Mouse (Mus musculus): ENCODE measurements around the gene Clrn2. TPM values are rescaled to one million over a fixed set of nuclear protein-coding genes. Genes with fewer than 3 reads are reported as not detected.

Clrn2 gene
- total RNA-seq, 2 experiments from 2014 or later: not detected

DNA sequence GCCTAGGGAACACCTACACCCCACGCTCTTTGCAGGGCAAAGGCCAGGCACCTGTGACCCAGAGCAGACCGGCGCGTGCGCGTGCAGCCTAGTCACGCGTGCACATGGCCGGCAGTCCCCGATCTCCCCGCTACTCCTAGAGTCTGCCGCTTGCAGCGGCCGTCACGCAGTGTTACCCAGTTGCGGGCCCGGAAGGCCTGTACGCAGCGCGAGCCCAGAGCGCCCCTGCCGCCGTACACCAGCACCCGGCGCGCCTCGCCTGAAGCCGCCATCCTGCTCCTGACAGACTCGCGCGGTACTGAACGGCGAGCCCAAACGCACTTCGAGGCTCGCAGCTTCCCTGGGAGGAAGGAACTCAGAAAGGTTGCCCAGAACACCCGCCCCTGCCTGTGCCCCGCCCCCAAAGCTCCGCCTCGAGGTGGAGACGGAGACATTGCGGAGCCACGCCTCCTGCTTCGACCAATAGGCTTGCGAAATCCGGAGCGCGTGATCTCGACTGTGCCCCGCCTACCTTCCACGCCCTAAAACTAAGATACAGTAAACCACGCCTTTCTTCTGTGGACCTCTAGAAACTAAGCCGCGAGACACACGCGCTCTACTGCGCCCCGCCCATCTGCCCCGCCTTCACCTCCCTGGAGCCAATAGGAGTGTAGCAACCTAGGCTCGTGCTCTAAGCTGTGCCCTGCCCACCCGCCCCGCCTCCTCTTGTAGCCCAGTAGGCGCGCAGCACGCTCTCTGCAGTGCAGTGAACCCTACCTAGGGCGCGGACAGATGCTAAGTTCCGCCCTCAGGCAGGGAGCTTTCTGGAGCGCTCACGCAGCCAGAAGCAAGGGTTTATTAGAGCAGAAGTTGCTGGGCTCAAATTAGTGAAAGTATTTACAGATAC lies 3.5 kb upstream of the Clrn2 start, which contains the start of gene Qdpr:
TSS of gene Qdpr (minus strand) at position 406 of the 886 bp plus-strand sequence.
- peak; percentile 85 for ATAC-seq (replicated peaks; ENCODE audit: poor library complexity)

DNA sequence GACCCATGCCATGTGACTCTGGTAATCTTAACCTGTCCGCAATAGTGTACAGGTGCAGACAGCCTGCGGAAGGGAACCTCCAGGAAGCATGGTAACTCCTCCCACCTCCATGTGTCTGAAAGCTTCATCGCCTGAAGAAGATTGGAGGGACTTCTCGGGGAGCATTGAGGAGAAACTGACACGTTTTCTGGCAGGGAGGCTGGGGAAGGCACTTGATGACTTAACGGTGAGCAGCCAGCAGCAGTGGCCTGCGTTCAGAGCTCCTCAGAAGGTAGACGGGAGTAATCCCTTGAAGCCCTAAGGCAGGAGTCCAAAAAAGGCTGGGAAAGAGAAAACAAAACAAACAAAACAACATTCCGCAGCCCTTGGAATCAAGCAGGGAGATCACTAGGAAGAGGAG lies 905 bp downstream of the Clrn2 start:
- ATAC-seq (replicated peaks; ENCODE audit: poor library complexity): no peak

DNA sequence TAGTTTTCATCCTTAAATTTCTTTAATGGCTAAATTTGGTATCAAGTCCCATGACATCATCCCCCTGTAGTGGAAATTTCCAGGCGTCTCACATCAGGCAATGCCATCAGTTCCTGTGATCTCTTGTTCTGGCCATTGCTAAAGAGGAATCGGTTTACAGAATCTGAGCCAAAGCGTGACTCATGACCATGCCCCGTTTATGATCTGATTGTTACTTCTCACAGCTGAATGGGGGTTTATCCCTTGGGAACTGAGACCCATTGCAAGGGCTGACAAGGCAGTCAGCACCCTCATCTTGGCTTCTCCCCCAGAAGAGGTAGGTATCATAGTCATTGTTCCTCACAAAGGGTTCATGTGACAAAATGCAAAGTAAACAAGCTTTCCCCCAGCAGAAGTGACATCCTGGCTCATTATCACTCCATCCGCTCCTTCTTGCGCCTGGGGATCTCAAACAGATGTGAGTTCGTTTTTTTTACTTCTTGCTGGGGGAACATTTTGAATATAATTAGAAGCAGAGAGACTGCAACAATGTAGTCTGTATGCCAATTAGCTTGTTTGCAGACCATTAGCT lies 19.4 kb downstream of the Clrn2 start:
- ATAC-seq (replicated peaks; ENCODE audit: poor library complexity): no peak

DNA sequence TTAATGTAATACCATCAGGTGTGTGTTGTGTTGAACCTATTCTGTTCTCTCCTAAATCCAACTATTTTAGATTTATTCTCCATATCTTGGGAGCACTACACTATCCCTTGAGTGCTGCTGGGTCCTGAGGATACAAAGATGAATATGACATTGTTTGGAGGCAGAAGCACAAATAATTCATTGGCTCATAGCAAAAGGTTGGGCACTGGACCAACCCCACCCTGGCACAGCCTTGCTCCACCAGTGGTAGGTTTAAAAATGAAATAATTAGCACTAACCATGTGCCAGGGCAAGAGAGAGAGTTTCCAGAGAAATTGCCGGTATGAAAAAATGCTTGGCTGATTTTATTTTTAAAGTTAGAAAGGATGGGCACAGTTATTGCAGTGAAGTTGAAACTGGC lies 20.0 kb downstream of the Clrn2 start:
- ATAC-seq (replicated peaks; ENCODE audit: poor library complexity): no peak

DNA sequence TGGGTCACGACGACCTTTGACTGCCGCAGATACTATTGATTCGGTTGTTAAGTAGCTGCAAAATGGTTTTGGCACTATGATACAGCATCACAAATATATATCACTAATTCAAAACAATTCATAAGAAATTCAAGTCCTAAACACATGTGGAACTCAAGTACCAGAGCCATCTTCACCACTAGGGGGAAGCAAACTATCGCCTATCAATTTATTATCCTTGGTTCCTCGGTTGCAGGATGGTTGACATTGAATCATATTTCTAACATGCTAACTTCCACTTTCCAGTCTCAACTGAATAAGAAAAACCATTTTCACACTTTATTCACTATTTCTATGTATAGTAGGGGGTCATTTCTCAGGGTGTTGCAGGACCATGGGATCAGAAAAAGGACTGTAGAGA lies 20.7 kb downstream of the Clrn2 start:
- ATAC-seq (replicated peaks; ENCODE audit: poor library complexity): peak; percentile 96

DNA sequence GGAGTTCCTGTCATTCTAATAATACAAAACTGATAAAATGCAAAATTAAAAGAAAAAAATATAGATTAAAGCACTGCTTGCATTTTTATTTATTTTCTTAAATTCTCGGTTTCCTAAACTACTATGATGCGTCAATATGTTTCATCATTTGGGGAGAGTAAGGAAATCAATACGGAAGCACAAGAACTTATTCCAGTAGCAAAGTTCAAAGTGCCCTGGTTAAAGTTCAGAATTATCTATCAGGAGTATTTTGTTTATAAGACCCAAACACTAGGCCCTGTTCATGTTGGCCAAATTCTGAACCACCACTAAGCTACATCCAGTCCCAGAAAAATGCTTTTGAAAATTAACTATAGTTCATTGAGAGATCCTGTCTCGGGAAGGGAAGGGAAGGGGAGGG lies 21.2 kb downstream of the Clrn2 start:
- no peak for ATAC-seq (replicated peaks; ENCODE audit: poor library complexity)

DNA sequence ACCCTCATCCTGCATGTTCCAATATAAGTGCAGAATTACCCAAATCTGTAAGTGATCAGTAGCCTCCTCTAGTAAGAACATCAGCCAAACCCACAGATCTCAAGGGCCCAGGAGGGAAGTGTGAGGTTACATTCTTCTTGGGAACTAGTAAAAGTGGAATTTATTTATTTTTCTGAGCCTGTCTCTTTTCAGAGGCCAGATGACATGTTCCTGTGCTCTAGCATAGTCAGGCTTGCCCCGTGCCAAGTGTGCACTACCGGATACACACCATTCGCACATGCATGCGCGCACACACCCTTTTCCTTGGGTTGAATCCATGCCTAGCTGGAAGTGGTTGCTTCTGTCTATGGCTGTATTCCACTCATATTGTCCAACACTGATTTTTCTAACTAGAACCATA lies 22.2 kb downstream of the Clrn2 start:
- ATAC-seq (replicated peaks; ENCODE audit: poor library complexity): no peak

DNA sequence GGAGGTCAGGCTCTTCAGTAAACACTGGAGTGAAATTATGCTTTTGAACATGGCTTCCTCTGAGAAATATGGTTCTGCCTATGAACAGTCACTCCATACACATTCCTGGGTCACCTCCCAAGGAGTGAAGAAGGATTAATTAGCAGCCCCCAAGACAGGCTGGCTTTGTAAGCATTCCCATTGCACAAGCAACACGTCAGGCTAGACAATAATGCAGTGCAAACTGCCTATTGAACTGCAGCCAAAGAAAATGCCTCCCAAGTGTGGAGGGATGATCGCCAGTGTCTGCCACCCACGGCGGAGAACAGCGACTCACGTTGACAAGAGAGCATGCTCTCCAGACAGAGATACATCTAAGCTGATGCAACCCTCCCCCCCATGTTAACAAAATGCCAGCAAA lies 22.7 kb downstream of the Clrn2 start:
- ATAC-seq (replicated peaks; ENCODE audit: poor library complexity): no peak

DNA sequence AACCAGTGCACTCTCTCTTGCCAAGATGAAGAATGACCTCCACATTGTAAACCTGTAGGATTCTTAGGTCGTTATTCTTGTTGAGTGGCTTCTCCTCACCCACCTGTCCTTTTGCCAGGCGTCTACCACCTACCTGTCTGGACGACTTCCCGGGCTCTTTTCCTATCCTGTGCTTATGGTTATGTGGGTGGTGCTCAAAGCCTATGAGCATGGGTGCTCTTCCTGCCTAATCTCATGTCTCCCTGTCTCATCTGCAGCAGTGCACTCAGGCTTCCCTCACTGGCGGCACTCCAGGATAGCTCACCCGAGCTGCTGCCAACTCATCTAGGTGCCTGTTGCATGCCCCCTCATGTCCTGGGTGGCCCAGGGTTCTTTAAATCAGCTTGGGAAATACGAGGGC lies 24.1 kb downstream of the Clrn2 start:
- no peak for ATAC-seq (replicated peaks; ENCODE audit: poor library complexity)

DNA sequence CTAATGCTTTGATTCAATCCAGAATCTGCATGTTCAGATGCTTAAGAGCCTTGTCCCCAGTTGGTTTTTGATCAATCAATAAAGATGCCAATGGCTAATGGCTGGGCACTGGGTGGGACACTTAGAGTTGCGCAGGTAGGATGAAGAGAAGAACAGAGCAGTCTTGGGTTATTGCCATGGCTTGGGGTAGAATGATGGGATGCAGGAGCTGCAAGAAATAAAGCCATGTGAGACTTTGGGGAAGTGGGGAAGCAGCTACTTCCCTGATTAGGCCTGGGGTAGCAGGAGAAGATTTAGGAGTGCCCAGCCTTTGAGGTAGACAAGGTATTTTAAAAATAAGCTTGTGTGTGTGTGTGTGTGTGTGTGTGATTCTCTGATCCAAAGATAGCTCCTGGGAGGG lies 26.5 kb downstream of the Clrn2 start:
- ATAC-seq (replicated peaks; ENCODE audit: poor library complexity): no peak

DNA sequence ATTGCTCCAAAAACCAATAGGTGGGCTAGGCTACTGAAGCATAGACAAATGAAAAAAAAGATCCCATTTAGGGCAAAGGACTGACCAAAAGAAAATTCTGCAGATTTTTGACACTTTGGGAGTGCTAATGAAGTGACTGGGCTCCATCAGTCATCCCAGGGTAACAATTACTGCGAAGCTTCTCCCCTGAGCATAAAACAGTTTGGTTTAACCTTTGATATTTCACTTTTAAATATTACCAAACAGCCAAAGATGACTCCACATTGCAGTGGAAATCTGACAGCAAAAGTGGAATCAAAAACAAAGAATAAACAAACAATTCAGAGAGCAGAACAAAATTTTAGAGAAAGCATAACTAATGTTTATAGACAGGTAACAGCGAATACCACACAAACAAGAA lies 27.6 kb downstream of the Clrn2 start:
- ATAC-seq (replicated peaks; ENCODE audit: poor library complexity): no peak

DNA sequence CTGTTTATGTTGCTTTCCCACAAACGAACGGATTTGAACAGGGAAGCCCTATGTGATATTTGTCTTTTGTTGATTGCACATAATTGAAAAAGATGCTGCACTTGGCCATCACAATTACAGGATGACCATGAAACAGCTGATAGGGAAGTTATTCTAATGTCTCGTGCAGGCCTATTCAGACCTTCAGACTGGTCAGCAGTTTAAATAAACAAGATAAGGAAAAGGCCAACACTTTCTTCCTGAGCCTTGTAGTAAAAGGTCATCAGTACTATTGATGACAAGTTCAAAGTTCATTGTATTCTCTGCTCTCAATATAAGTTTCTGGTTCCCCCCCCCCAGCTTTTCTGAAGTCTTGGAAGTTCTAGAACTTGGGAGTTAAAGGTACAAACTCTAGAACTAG lies 29.1 kb downstream of the Clrn2 start:
- ATAC-seq (replicated peaks; ENCODE audit: poor library complexity): no peak

DNA sequence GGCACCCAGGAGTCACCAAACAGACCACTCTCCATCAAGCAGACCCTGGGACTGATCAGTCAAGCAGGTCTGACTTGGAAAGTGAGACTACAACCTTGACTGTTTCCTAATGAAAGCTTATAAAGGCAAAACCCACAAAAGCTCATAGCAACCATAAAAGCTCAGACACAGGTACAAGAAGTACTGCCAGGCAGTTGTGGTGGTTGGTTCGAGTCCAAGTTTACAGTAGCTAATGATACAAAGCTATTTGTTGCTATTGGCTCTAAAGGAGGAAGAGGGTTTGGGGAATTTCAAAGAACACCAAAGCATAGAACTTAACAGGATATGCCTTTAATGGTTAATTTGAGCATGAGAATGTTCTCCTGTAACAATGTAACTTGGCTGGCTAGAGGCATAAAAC lies 30.1 kb downstream of the Clrn2 start:
- ATAC-seq (replicated peaks; ENCODE audit: poor library complexity): no peak

DNA sequence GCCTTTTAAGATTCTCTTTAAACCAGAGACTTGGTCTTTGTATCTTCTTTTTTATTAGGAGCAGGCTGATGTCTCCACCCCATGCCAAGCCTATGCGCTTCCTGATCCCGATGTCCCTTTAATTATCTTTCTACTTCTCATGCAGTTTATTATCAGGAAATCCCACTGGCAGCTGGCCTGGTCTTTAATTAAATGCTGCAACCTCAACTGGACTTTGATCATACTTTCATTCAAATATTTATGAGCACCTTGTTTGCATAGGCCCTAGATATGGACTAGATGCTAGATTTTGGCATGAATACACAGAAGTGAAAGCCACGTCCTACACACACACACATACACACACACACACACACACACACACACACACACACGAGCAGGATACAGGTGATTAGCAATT lies 38.2 kb downstream of the Clrn2 start:
- ATAC-seq (replicated peaks; ENCODE audit: poor library complexity): no peak

DNA sequence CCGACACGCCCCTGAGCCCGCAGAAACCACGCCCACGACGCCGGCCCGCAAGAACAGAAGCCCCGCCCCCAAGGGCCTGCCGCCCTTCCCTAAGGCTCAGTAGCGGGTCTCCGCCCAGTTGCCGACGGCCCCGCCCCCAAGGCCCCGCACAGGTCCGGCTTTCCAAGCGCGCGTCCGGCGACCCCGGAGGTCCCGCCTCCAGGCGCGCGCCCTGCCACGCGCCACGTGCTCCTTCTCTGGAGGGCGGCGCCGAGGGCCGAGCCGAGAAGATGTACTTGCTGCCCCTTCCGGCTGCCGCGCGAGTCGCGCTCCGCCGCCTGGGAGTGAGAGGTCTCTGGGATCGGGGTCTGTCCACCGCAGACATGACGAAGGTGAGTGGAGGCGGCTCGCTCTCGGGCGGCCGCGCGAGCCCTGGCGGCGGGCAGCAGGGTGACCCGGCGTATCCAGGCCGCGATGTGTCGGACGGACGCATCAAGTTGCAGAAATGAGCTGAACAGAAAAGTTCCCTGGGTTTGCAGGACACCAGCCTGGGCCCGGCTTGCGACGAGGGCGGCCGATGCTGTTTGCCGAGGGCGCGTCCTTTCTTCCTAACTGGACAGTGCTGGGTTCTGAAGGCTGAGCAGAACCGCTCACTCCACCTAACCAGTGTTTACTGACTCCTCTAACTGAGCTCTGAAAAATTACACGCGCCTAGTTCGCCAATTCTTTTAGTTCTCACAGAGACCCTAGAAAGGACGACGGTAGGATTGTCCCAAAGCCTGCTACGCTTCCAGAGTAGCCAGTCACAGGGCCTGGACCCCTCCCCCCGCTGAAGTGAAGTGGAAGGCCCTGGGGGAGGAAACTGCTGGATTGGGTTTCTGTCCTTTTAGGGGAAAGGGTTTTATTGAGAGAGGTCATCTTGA lies 39.9 kb downstream of the Clrn2 start, which contains the start of gene Lap3:
TSS of gene Lap3 (plus strand) at position 184 of the 902 bp plus-strand sequence.
- ATAC-seq (replicated peaks; ENCODE audit: poor library complexity): peak; percentile 92

DNA sequence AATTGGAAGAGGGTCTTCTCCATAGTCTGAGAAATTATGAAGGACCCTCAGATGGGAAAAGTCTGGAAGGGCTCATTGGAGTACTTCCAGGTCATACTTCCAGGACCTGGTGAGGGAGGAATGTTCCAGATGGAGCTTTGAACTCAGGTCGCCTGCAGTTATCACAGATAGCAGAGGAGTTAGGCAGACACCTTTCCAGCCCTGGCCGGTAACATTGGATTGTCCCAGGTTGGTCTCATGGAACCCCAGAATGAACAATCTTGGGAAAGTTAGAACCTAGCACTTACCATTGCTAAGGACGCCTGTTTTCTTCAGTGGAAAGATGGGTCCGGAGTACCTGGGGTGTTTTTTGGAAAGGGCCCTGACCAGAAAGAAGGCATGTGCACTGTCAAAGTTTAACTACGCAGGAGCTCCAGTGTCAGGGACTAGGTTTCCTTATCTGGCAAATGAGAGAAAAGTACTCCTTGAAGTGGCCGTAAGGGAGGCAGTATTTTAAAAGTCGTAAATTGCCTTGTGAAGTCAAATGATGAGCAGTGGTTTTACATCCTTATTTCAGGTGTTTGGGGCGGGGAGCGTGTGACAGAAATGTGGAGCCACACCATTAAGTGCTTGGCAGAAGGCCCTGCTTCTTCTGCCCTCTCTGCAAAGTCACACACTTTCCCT lies 40.7 kb downstream of the Clrn2 start:
- ATAC-seq (replicated peaks; ENCODE audit: poor library complexity): no peak

DNA sequence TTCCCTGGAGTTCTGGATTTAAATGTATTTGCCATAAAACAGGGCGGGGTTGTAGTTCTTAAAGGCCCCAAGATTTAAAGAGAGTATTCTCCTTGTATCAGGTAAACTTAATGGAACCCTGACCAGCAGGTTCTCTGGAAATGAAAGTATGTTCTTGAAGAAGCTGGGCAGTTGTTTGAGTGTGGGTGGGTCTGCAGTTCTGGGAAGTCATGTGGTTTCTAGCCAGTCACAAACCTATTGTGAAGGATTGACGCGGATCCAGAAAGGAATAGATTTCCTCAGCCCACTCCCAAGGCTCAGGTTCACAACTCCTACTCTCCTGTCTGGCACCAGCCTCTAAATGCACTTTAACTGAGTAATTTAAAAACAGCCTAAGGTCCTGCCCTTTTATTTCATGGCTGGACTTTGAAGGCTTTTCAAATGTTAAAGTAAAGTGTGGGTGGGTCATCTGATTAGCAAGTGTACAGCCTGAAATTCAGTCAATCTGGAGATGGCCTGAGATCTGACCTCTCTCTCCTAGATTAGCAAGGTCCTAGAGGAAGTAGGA lies 42.0 kb downstream of the Clrn2 start:
- no peak for ATAC-seq (replicated peaks; ENCODE audit: poor library complexity)

DNA sequence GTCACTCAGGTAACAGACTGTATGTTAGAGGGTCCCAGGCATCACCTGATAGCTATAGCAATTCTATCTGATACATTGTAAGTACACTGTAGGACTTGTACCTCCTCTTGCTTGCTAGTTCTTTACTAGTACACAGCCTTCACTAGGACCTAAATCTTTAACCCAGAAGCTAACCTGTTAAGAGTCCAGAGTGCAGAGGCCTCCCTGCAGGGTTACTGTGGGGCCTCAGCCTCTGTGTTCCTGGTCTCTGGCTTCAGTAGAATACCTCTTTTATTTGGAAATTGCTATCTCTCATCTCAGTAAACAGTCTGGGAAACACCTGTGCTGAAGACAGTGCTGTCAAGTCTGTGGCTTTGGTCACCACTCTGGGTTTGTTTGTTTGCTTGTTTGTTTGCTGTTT lies 42.5 kb downstream of the Clrn2 start:
- ATAC-seq (replicated peaks; ENCODE audit: poor library complexity): no peak

DNA sequence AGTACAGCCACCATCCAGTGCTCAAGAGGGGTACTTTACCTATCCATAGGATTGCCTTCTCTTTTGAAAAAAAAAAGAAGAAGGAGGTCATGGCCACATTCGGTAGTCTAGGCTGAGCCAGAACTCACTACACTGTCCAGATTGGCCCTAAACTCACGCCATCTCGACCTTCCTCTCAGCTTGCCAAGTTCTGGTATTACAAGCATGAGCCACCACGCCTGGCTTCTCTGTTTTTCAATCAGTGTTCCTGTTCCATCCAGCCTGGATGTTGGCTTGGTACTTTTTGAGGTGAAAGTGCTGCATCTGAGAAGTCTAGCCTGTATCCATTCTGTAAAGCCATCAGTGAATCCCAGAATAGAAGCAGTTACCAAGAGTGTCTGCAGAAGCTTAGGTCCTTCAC lies 42.9 kb downstream of the Clrn2 start:
- no peak for ATAC-seq (replicated peaks; ENCODE audit: poor library complexity)

DNA sequence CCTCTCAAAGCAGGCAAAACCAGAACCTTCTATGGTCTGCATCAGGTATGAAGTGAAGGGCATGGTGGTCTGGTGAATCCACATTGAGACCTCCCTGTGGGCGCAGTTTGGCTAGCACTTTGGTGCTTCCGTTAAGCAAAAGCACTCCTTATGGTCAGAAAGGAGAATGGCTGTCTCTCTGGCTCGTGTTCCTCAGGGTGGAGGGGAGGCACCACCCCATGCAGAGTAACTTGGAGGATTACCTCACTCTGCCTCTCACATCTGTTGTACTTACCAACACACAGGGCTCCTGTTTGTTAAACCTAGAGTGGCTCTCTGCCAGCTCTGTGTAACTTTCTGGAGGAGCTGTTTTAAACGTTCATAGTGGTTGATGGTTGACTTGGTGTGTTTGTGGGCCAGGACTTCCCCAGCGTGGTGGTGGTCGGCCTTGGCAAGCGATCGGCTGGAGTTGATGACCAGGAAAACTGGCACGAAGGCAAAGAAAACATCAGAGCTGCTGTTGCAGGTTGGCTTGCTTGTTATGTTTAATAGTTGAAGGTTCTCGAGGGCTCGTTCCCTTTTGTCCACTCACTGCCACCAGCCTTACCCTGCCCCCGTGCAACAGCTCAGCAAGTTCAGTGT lies 43.5 kb downstream of the Clrn2 start:
- no peak for ATAC-seq (replicated peaks; ENCODE audit: poor library complexity)

All from megakaryocyte progenitor cell, adult 5-6 weeks (primary cell).